Mouse (Mus musculus): ENCODE data around the gene Scg3.

GRCm38 (mm10) chr9:75599191-75599841 lies 84.5 kb downstream of the Scg3 start:
- no peak for TF ChIP-seq TAL1 (IDR thresholded peaks at IDR 0.05; ENCODE audit: low read length)
- no peak for TF ChIP-seq GATA1 (IDR thresholded peaks at IDR 0.05; ENCODE audit: low read length)
